Mouse (Mus musculus): ENCODE results near the gene Gm6525.
A peak's percentile ranks its signal among the peaks of the same experiment; 100 is the strongest.

The Gm6525 gene

DNA sequence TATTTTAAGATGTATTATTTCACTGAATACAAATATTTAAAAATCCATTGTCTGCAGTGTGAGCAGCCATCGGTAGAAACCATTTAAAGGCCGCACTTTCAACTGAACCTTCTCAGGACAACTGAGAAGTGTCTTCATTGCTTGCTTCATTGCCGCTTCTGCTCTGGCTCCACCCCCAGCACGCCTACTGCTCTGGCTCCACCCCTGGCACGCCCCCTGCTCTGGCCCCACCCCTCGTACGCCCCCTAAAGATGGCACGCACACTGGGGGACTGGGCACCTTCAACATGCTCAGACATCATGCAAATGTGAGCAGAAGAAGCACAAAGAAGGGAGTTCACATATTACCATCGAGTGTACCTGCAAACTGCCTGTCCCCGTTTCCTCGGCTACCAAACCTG is 1.5 kb upstream of the Gm6525 start:
- peak in 1 of 2 experiments; percentile 33 for DNase-seq

DNA sequence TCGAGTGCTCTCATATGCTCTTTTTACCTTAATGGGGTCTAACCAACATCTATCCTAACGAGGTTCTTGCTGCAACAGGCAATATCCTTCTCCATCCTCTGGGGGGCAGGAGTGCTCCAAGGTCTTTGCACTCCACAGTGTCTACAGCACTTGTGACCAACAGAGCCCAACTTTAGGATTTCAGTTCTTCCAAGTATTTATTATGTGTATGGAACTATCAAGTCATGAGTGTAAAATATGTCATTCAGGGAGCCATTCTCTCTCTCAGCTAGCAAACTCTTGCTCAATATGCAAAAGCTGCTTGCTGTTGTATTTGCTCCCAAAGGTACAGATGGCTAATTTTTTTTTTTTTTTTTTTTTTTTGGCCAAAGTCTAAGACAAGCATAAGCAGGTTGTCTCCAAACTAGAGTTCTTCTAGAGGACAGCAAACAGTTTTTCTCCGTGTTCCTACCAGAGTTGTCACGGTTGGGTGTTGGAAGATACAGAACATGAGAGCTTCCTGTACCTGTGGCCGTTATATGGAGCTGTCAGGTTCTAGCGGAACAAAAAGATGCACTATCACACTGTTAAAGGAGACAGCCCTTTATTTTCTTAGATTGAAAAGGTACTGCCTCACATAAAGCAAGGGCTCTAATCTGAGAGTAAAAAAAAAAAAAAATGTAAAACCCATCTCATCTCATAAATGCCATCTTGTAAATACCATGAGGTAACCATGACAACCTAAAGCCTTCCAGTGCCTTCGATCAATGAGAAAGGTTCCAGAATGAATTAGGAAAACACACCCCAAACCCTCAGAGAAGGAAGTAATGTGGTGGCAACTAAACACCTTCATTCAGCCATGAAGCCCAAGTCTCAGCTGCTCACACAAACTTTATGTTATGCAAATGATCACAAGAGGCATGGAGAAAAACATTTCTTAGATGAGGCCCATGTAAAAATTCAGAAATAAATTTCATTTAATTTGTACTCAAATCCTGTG is 1.7 kb downstream of the Gm6525 start:
- DNase-seq = peak; percentile 79 to 89

DNA sequence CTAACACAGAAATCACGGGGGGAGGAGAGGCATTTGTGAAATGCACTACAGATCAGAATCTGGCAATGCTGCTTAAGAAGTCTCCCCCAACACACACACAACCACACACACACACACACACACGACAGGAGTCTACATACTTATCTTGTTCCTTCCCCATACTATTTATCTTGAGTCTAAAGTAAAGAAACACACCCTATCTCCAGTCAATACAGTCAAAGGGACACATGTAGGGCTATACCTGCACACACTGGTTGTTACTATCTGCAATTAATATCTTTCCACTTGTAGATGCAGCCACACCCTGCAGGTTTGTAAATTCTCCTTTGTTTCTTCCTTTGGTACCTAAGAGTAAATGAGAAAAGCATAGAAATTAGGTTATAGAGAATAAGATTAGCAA is 3.9 kb downstream of the Gm6525 start:
- DNase-seq = no peak

DNA sequence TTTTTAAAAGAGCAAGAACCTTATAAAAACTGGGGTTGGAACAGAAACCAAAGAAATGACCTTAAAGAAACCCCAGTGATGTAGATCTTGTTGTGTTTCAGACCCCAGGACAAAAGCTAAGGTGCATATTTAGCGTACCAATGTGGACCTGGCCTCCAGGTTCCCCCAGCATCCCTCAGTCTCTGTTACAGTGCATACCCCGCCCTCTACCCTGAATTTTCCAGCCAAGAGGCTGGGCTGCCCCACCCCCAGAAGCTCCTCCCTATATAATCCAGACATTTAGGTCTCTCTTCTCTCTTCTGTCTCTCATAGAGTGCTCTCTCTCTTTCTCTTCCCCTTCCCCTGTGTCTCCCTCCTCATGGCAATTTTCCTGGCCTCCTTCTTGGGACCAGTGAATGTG is 6.4 kb downstream of the Gm6525 start:
- no peak for DNase-seq

DNA sequence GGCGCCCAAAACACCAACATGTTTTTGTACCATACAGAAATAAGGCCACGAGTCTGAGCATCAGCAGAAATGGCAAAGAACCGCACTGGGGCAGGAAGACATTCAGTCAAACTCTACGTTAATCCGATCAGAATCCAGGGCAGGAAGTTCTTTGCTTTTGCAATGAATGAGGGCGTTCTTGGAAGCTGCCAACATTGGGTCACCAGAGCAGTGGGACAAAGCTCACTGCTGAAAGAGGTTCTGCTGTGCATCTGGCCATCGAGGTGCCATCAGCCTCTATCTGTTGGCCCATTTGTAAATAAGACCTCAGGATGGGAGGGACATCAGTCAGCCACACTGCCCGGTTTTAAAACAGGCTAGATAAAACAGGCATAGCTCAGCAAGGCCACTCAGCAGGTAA is 7.2 kb downstream of the Gm6525 start:
- no peak for DNase-seq

DNA sequence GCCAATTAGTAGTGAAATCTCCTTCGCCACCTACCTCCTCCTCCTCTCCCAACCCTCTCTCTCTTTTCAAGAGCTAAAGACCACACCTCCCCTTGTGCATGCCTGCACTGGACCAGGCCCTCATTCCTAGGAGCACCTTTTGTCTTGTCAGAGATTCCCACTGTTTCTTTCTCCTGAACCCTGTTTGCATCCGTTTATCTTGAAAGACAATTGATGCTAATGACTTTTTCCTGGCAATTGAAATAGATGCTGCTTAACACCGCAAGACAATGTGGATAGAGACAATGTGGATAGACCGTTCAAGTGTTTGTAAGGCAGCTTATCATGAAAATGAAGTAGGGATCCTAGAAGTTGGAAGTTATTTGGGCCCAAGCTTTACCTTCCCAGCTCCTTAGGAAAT is 7.8 kb downstream of the Gm6525 start:
- no peak for DNase-seq

DNA sequence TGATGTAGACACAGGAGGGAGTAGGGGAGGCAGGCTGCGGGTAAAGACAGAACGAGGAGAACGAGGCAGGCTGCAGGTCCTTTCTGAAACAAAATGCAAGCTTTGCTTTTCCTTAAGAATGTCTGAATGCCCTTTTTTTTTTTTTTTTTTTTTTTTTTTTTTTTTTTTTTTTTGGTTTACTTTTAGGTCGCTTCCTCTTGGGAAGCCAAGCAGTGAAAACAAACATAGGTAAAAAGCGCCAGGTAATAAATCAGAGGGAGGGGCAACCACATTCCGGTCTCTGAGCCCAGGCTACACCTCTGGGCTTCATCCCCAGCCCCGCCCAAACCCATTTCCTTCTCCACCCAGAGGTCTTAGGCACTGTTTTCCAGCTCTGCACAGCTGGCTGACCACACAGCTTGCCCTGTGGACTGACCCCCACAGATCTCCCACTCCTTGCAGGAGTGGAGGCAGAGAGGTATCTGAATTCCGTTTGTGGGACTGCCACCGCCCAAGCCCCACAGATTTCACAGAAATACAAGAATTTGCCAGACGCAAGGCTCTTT is 15.8 kb downstream of the Gm6525 start:
- no peak for DNase-seq

DNA sequence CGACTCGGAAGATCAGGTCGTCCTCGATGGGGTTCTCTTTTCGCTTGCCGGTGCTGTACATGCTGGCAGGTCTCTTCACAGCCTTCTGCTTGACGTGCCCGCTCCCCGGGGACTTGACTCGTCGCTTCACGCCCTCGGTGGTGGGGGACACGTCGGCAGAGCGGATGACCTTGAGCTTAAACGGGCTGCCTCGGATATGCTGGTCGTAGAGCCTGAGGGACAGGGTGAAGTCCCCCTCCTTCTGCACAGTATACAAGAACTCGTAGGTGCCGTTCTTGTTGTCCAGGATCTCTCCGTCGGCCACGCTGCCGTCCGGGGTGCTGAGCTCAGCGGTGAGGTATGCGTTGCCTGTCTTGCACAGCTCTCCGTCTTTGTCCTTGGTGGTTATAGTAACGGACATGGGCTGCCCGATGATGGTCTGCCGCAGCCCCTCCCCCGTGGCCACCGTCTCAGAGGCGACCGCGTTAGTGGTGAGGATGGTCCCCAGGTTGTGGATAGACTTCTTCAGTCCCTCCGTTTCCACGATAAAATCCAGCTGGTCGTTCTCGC is 16.7 kb downstream of the Gm6525 start:
- DNase-seq = peak; percentile 34 to 36

DNA sequence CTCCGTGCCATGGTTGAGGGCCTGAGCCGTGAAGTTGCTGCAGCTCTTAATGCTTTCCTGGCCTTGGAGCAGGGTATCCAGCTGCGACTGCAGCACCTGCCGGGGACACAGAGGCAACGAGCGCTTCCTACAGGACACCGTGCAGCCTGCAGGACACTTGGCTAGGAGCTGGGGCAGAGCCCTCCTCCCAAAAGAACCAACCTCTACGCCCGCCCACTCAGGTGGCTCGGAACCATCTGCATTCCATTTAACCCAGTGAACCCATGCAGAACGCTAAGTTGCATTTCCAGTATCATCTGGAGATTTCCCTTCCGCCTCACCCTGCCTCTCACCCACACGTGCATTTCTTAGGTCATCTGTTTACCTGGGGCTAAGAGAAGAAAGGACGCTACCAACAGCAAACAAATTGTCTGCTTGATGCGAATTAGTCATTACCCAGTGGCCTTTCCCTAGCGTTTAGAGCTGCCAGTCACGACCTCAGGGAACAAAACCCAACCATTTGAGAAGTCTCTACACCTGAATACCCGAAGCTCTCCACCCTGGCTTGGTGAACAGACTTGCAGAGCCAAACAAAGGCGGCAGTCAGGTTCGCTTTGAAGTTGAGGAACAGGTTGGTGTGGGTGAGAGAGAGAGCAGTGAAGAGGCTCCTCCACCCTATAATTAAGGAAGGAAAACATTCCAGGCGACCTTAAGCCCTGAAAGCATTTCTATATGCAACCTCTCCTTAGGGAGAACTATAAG is 17.4 kb downstream of the Gm6525 start:
- peak; percentile 32 to 42 for DNase-seq

DNA sequence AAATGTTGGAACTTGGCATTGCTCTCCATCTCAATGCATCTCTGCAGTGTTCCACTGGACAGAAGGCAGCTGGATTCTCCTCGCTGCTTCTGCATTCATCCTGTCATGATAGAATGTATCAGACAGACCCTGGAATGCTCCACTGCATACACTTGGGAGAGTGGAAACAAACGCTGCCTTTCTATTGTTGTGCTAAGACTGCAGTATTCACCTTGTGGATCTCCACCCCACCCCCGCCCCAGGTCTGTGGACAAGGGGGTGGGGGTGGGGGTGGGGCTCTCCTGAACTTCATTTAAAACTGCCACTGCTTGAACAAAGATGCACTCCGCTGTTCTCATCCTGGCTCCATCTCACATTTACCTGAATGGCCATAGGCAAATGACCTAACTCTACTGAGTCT is 20.0 kb downstream of the Gm6525 start:
- DNase-seq = no peak

DNA sequence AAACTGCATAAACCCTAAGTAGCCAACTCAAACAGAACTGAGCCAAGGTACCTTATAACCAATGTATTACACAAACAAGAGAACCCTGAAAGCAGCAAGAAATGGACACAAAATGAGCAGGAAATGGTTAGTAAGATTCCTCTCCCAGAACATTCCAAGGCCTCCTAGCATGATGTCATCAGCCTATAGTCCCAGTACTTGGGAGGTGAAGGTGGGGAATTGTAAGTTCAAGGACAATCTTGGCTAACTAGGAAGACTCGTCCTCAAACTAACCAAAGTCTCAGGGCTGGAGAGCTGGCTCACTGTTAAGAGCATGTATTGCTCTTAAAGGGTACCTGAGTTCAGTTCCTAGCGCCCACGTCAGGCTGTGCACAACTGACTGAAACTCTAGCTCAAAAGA is 24.3 kb downstream of the Gm6525 start:
- DNase-seq = no peak

DNA sequence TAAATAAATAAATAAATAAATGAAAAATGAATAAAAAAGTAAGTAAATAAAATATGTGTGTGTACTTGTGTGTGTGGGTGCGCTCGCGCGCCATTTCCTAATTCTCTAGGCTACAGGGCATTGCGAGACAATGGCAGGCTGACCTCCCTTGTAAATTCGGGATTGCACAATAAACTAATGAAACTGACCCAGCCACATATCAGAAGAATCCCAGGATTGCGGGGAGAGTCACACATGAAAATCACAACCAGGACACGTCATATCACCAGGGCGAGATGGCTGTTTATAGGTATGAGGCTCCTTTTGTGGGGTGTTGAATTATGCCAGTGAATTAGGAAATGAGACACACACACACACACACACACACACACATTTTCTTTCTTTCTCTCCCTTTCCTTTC is 25.6 kb downstream of the Gm6525 start:
- no peak for DNase-seq

DNA sequence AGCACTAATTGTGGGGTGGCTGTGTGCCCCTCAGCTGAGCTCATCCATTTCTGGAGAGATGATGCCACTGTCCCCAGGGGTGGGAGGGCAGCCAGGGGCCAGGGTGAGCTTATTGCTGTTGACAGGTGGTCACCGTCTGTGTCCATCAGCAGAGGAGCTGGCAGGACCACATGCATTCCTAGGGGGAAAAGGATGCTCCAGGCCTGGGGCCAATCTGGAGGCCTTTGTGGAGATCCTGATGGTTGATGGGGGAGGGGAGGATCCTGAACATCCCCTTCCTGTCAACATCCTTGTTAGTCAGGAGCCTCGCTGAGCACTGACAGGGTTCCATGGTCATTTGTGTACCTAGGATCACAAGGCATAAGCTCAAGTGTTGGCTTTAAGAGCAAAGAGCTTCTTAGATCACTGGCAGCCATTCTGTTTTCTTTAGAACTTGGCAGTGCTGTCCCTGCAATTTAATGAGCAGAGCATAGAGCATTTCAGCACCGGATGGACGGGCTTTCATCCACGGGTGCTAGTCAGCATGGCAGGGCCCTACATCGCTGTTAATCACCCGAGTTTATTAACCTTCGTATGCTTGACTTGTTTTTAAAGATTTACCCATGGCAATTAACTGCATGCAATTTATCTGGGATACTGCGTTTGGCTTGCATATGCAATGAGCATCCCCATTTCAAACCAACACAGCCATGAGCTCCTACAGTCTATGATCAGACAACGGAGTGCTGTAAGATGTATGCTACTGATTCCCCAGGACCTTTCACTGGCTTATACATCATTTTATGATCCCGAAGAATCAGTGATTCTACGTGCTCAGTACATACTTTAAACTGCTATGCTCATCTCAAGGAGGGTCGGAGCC is 26.9 kb downstream of the Gm6525 start:
- peak; percentile 98 for DNase-seq

DNA sequence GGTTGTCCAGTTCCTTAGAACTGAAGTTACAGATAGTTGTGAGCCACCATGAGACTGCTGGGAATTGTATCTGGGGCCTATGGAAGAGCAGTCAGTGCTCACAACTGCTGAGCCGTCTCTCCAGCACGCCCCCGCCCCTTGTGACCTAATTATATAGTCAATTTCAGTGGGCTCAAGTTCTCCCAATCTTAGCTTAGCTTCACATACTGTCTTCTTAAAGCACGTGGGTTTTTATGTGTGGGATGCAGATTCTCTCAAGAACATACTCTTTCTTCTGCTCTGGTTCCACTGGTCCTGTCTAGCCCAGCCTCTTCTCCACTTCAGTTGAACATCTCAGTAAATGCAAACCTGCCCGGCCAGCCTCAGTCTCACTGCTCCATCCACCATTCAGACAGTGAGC is 30.7 kb downstream of the Gm6525 start:
- no peak for DNase-seq

DNA sequence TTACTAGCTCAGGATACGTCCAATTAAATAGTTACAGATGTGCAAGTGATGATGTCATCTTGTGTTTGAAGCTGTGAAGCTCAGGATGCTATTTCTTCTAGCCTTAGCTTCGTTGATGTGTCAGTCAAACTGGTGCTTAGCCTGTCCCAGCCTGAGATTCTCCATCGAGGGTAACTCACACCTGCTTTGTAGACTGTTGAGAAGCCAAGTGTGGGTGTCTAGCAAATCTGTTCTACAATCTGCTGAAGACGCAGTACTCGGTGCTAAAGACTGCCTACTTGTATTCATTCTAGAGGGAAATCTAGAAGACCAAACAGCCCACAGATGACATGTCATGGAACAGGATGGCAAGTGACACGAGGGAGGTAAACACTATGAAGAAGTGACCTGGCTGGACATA is 31.7 kb downstream of the Gm6525 start:
- DNase-seq = no peak

DNA sequence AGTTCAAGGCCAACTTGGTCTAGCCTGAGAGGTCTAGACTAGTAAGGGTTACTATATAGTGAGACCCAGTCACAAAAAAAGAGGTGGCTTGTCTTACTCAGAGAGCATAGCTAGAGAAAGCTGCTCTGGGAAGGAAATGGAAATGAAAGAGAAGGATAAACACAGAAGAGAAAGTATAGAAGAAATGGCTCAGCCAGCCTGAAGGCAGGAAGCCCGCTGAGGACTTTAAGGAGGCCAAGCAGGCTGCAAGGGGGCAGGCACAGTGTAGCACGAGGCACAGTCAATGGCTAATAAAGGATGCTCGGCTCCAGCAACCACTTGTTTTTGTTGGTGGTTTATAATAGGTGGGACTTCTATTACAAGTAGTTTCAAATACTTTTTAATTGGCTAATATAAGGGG is 32.2 kb downstream of the Gm6525 start:
- DNase-seq = no peak

DNA sequence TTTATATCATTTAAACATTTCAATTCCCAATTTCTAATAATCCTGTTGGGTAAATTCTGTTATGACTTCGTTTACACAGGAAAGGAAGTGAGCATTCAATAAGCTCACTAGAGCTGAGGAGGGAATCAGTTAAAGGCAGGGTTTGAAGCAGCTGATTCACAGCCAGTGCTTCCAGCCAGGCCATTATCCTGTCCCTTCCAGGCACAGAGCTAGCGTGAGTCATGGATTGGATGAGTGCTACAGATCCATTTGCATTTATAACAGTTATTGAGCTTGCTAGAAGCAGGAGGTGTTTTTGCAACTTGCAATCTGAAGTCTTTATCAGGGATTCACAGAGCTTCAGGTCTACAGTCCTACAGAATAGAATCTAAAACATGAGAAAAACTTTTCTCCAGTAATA is 33.5 kb downstream of the Gm6525 start:
- peak; percentile 30 to 54 for DNase-seq

DNA sequence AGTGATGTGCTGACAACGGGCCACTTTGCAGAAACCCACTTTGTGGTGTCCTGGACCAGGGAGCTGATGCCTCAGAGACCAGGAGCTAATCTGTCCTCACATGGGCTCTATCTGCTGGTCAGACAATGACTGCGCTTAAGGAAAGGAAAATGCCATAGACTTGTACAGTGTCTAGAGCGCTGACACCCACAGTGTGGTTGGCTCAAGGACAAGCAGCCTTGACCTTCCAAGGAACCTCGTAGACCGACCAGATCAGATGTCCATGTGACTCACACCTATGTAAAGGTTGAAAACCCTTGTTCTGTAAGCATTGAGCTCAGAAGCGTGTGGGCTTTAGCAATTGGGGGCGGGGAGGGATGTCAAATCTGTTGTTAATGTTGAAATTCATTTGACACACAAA is 34.6 kb downstream of the Gm6525 start:
- DNase-seq = no peak

DNA sequence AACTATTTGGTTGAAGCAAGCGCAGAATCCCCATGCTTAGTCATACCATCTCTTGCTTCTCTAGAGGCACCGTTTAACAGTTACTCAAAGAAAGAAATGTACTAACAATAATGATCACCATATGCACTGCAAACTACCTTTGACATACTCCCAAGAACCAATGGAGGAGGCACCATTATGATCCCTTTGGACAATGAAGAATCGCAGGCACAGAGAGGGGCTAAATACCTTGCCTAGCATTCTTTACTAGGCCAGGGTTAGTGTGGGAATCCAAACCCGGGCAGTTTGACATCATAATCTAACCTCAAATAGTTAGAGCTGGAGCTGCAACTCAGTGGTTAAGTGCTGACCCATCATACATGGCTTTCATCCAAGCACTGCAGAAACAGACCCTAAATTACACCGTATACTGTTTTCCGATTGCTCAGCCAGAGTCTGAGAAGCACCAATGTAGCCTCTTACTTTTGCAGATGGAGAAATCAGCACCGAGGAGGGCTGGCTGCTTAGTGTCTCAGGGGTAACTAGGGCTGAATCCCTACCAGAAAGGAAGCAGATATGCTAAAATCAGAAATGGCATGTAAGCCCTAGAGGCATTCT is 35.1 kb downstream of the Gm6525 start:
- no peak for DNase-seq

DNA sequence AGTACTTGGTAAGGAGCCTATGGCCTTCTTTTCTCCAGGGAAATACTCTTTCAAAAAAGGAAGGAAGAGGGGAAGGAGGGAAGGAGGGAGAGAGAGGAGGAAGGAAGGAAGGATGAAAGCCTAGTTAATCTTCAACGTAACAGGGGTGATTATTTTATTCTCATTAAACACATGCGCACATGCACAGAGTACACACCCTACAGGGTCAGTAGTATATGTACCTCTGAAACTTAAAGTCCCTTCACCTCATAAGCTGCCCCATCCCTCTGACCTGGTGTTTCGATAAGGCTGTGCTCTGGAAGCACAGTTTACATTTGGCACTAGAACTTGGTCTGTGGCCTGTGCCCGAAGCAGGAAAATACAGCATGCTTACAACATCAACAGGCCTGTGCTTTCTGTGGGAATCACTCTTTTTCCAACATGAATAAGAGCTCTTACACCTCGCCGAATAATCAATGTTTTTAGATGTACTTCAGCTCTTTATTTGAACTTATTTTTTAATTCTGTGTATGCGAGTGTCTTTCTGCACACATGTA is 37.5 kb downstream of the Gm6525 start:
- no peak for DNase-seq

DNA sequence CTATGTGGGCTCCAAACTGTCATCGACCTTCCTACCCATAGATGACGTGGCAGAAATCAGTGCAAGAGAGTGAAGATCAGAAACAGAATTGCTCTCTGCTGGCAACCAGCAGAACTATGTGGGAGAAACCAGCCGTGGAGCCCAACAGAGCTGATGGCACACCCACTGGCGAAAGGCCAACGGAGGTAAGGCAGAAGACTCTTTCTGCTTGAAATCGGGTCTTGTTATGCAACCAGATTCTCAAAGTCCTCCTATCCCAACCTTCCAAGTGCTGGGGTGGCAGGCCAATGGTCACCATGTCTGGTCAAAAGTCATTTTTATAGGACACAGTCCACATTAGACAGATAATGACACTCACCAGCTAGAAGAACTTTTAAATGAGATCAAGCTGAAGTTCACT is 40.6 kb downstream of the Gm6525 start:
- DNase-seq = peak; percentile 79 to 88

DNA sequence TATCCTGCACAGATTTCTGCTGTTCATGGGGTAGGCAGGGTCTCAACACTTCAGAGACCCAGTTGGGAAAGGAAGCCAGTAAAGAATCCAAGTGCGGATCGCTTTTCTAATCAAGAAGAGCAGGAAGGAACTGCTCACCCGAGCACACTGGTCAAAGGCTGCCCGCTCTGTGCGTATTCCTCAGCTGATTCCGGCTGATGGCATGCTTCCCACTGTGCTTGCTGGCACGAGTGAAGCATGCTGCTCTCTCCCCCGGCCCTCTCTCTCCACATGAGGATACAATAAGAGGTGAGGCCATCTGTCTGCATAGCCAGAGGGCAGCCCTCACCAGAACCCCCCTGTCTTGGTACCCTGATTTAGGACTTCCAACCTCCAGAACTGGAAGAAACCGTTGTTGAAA is 41.3 kb downstream of the Gm6525 start:
- peak; percentile 93 to 95 for DNase-seq

All from cerebellum, postnatal 25 days (tissue).